8 mouse cellular contexts compared by ENCODE assay signal in the genomic region with DNA sequence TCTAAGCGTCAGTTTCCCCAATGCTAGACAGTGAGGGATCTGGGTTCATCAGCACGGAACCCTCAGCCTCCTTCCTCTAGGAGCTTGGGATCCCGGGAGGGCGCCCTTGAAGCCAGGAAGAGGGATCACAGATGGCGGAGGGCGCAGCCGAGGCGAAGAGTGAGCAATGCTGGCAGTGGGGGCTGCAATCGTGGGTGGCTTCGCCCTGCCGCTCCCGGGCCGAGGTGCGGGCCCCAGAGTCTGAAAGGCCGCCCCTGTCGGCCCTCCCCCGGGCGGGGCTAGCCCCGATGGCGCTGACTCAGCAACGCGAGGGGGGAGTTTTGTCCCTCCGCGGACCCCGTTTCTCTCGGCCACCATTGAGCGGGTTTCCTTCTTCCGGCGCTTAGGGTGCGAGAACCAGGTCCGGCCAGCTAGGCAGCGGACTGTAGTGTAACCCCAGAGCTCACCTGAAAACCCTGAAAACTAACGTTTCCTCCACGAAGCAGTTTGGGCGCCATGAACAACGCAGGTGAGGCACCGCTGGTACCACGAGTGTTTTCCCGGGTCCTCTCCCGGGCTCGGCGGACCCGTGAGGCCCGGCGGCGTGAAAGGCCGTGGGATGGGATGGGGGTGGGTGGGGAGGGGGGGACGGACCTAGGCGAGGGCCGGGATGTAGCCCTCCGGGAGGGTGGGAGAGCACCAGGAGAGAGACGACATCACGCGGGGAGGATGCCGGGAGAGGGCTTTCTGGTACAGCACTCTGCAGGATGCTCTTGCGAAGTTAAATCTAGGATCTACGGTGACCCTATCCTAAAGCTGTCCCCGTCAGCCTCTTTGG. TPM values are rescaled to one million over a fixed set of nuclear protein-coding genes. Genes with fewer than 3 reads are reported as not detected.
DNase-seq lines count a peak whose midpoint lies in the region; ATAC-seq and TF ChIP-seq lines count a peak whose summit lies in the region.

No protein-coding gene starts in this region.

- TF ChIP-seq CTCF in layer of hippocampus, adult 2 months (conservative IDR thresholded peaks at IDR 0.05), result no peak
- TF ChIP-seq CTCF in lung, embryonic 14.5 days (IDR thresholded peaks at IDR 0.05; ENCODE audit: low read depth), result no peak
- no peak for TF ChIP-seq CTCF in olfactory bulb, adult 2 months (IDR thresholded peaks at IDR 0.05; ENCODE audit: insufficient read depth, low read depth, low read length)
- TF ChIP-seq CTCF in thymus, adult 2 months (IDR thresholded peaks at IDR 0.05; ENCODE audit: borderline replicate concordance, control insufficient read depth, extremely low read depth, insufficient read depth, low read length, poor library complexity), result no peak; the same call in 1 of the 2 replicates

- peak overlapping the region; percentile 82 for H3K27ac ChIP-seq in forebrain, embryonic 15.5 days (replicated peaks)
- peak overlapping the region; percentile 93 for H3K27ac ChIP-seq in layer of hippocampus, adult 2 months
- H3K27ac ChIP-seq in lung, embryonic 14.5 days (ENCODE audit: low read depth), result peak overlapping the region; percentile 96
- peak overlapping the region; percentile 74 for H3K27ac ChIP-seq in olfactory bulb, adult 2 months (ENCODE audit: insufficient read depth, low read depth, low read length)
- no peak overlapping the region for H3K27ac ChIP-seq in thymus, adult 2 months (ENCODE audit: control insufficient read depth, insufficient read depth, low read length)

- under 1% methylated on average over 53 of the region's 58 CpGs for WGBS in forebrain, embryonic 15.5 days
- under 1% methylated on average over 58 of the region's 58 CpGs for WGBS in lung, embryonic 14.5 days
- under 1% methylated on average over 58 of the region's 58 CpGs for WGBS in olfactory bulb, adult 2 months
- under 1% methylated on average over 58 of the region's 58 CpGs for WGBS in thymus, adult 2 months

- H3K9ac ChIP-seq in forebrain, embryonic 15.5 days (replicated peaks), result peak overlapping the region; percentile 88
- H3K9ac ChIP-seq in lung, embryonic 14.5 days, result peak overlapping the region; percentile 89

- DNase-seq in ES-CJ7 (ENCODE audit: low read depth, low spot score), result peak; percentile 91
- peak; percentile 90 for DNase-seq in cerebellum, adult 11 months
- peak; percentile 95 to 96 for DNase-seq in heart, postnatal 36 days
- peak; percentile 91 to 92 for DNase-seq in layer of hippocampus, adult 2 months (ENCODE audit: low spot score in 2 of 2)
- DNase-seq in lung, embryonic 14.5 days, result peak; percentile 98
- peak; percentile 96 for DNase-seq in thymus, adult 2 months

- no peaks in the 10 kb centered on the region for H3K9me3 ChIP-seq in forebrain, embryonic 15.5 days
- no peaks in the 10 kb centered on the region for H3K9me3 ChIP-seq in lung, embryonic 14.5 days (ENCODE audit: low read depth, low read length)

- H3K4me2 ChIP-seq in forebrain, embryonic 15.5 days (replicated peaks), result peak overlapping the region; percentile 77
- peak overlapping the region; percentile 80 for H3K4me2 ChIP-seq in lung, embryonic 14.5 days

- peaks cover 18% of the 10 kb centered on the region for H3K4me1 ChIP-seq in forebrain, embryonic 15.5 days
- no peaks in the 10 kb centered on the region for H3K4me1 ChIP-seq in lung, embryonic 14.5 days (ENCODE audit: insufficient read depth)
- peaks cover 3% of the 10 kb centered on the region; the same call in 1 of the 2 replicates for H3K4me1 ChIP-seq in olfactory bulb, adult 2 months (ENCODE audit: control insufficient read depth, insufficient read depth, low read length)
- peaks cover 5% of the 10 kb centered on the region for H3K4me1 ChIP-seq in thymus, adult 2 months (replicated peaks; ENCODE audit: control insufficient read depth, insufficient read depth, low read length)

- no peaks in the 10 kb centered on the region for H3K27me3 ChIP-seq in forebrain, embryonic 15.5 days
- H3K27me3 ChIP-seq in lung, embryonic 14.5 days (ENCODE audit: insufficient read depth, low read length), result no peaks in the 10 kb centered on the region
- no peaks in the 10 kb centered on the region for H3K27me3 ChIP-seq in thymus, adult 2 months (ENCODE audit: control insufficient read depth, insufficient read depth, low read length)

- ATAC-seq in forebrain, embryonic 15.5 days (replicated peaks), result peak; percentile 92
- peak; percentile 96 for ATAC-seq in lung, embryonic 14.5 days (ENCODE audit: insufficient read depth)

- peak; percentile 92 for TF ChIP-seq POLR2A in olfactory bulb, adult 2 months (IDR thresholded peaks at IDR 0.05; ENCODE audit: insufficient read depth, low read depth, low read length)
- TF ChIP-seq POLR2A in thymus, adult 2 months (IDR thresholded peaks at IDR 0.05; ENCODE audit: control insufficient read depth, extremely low read depth, insufficient read depth, low read length, poor library complexity), result peak; percentile 61

- H3K4me3 ChIP-seq in forebrain, embryonic 15.5 days, result peak overlapping the region; percentile 86
- peak overlapping the region; percentile 91 for H3K4me3 ChIP-seq in layer of hippocampus, adult 2 months
- peak overlapping the region; percentile 86 for H3K4me3 ChIP-seq in lung, embryonic 14.5 days (ENCODE audit: low read depth, low read length)
- H3K4me3 ChIP-seq in olfactory bulb, adult 2 months (ENCODE audit: insufficient read depth, low read depth, low read length), result peak overlapping the region; percentile 56
- H3K4me3 ChIP-seq in thymus, adult 2 months (ENCODE audit: control insufficient read depth, insufficient read depth, low read length), result peak overlapping the region; percentile 95

- peaks cover 4% of the 10 kb centered on the region; the same call in 1 of the 2 replicates for H3K36me3 ChIP-seq in forebrain, embryonic 15.5 days
- peaks cover 14% of the 10 kb centered on the region for H3K36me3 ChIP-seq in lung, embryonic 14.5 days (ENCODE audit: insufficient read depth)
- H3K36me3 ChIP-seq in thymus, adult 2 months (ENCODE audit: control insufficient read depth, insufficient read depth, low read length), result no peaks in the 10 kb centered on the region; the same call in 1 of the 2 replicates

- intact Hi-C loops in heart, postnatal 36 days (cut with DNase I), result loop anchor here (5.0 kb wide), 3 partner anchors 43 to 158 kb away; partner anchors contain the start of genes Cpd and Tmigd1

RNA-seq across cellular contexts. Expression of gene Blmh, which starts 21.0 kb away (rescaled TPM):
- 128 and 134 TPM in 2 replicates for polyA plus RNA-seq in forebrain, embryonic 15.5 days (2015; fragmentation: Nextera tagmentation; extraction: Ambion mirVana)
- 10 to 100 TPM; 34.1 to 40.7 TPM for total RNA-seq in heart, postnatal 36 days (2021)
- total RNA-seq in layer of hippocampus, adult 2 months (2021), result 10 to 100 TPM; 57.7 to 58.2 TPM
- 155 and 160 TPM in 2 replicates for polyA plus RNA-seq in lung, embryonic 14.5 days (2014; fragmentation: Nextera tagmentation; extraction: Ambion mirVana)
- polyA plus RNA-seq in olfactory bulb, adult 2 months (2012; ENCODE audit: insufficient read depth, insufficient read length, low replicate concordance, missing spikeins), result 159 TPM in 1 of 2 replicates, not detected in the other
- 22.1 and 22.7 TPM in 2 replicates for polyA plus RNA-seq in thymus, adult 2 months (2012; rRNA removed)

RNA-seq across cellular contexts. Expression of gene Tmigd1, which starts 43.6 kb away (rescaled TPM):
- polyA plus RNA-seq in forebrain, embryonic 15.5 days (2015; fragmentation: Nextera tagmentation; extraction: Ambion mirVana), result not detected in 2 replicates
- under 1 TPM; 0.22 to 0.27 TPM for total RNA-seq in heart, postnatal 36 days (2021)
- not detected for total RNA-seq in layer of hippocampus, adult 2 months (2021)
- 0.13 TPM in 1 of 2 replicates, not detected in the other for polyA plus RNA-seq in lung, embryonic 14.5 days (2014; fragmentation: Nextera tagmentation; extraction: Ambion mirVana)
- not detected in 2 replicates for polyA plus RNA-seq in olfactory bulb, adult 2 months (2012; ENCODE audit: insufficient read depth, insufficient read length, low replicate concordance, missing spikeins)
- polyA plus RNA-seq in thymus, adult 2 months (2012; rRNA removed), result 0.11 and 0.46 TPM in 2 replicates

RNA-seq across cellular contexts. Expression of gene Slc6a4, which starts 52.8 kb away (rescaled TPM):
- polyA plus RNA-seq in forebrain, embryonic 15.5 days (2015; fragmentation: Nextera tagmentation; extraction: Ambion mirVana), result 0.43 and 0.60 TPM in 2 replicates
- total RNA-seq in heart, postnatal 36 days (2021), result under 1 TPM; 0.51 to 0.58 TPM
- total RNA-seq in layer of hippocampus, adult 2 months (2021), result not detected
- polyA plus RNA-seq in lung, embryonic 14.5 days (2014; fragmentation: Nextera tagmentation; extraction: Ambion mirVana), result 1.7 and 1.8 TPM in 2 replicates
- polyA plus RNA-seq in olfactory bulb, adult 2 months (2012; ENCODE audit: insufficient read depth, insufficient read length, low replicate concordance, missing spikeins), result not detected in 2 replicates
- 5.9 and 6.5 TPM in 2 replicates for polyA plus RNA-seq in thymus, adult 2 months (2012; rRNA removed)
